In the genomic region with DNA sequence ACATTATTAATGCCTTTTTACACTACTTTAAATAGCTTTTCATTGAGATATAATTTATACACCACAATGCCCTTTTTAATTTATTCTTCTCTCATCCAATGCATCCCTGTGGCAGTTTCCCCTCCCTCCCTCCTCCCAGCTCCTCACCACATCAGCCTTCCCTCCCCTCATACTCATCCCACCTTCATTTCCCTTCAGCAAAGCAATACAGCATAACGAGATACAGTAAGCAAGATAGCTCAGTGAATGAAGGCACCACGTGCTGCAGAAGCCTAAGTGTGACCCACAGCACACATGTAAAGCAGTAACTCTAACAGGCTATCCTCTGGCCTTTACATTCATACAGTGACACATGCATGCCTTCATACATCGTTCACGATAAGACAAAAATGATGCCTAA, we compare ENCODE assay signal across 20 mouse cellular contexts.
"Had no signal": no experiment of that assay in that cellular context is flagged by ENCODE, and none has a peak within 500 bp of the region (broad histone marks: within the 10 kb centered on the region; RNA-seq: fewer than 3 reads in every experiment).

No protein-coding gene starts in this region.

- DNase-seq: kidney, adult 18-20 months; kidney, adult 9 months; kidney, postnatal 14 days; kidney, postnatal 4 days; left cerebral cortex, postnatal 4 days; liver, postnatal 0 days; lung, postnatal 10 days; lung, postnatal 36 days; retina, postnatal 1 day; right cerebral cortex, postnatal 25 days; spleen, adult 18-20 months; thymus, adult 18-20 months; thymus, postnatal 36 days had no signal

- H3K27ac ChIP-seq: limb, embryonic 12.5 days; limb, embryonic 15.5 days; liver, embryonic 14.5 days; lung, embryonic 15.5 days; midbrain, embryonic 13.5 days; stomach, embryonic 15.5 days had no signal

- H3K4me2 ChIP-seq: limb, embryonic 12.5 days; limb, embryonic 15.5 days; liver, embryonic 11.5 days; lung, embryonic 15.5 days; midbrain, embryonic 13.5 days; stomach, embryonic 15.5 days had no signal

- H3K27me3 ChIP-seq: limb, embryonic 12.5 days; limb, embryonic 15.5 days; lung, embryonic 15.5 days; midbrain, embryonic 13.5 days; stomach, embryonic 15.5 days had no signal

- H3K36me3 ChIP-seq: limb, embryonic 12.5 days; limb, embryonic 15.5 days; lung, embryonic 15.5 days; stomach, embryonic 15.5 days had no signal

- H3K4me1 ChIP-seq: limb, embryonic 12.5 days; limb, embryonic 15.5 days; lung, embryonic 15.5 days; midbrain, embryonic 13.5 days; stomach, embryonic 15.5 days had no signal

- H3K4me3 ChIP-seq: limb, embryonic 12.5 days; limb, embryonic 15.5 days; lung, embryonic 15.5 days; midbrain, embryonic 13.5 days; stomach, embryonic 15.5 days had no signal

- H3K9ac ChIP-seq: limb, embryonic 12.5 days; limb, embryonic 15.5 days; liver, embryonic 14.5 days; liver, postnatal 0 days; lung, embryonic 15.5 days; midbrain, embryonic 13.5 days; stomach, embryonic 15.5 days had no signal

- ATAC-seq: liver, postnatal 0 days; midbrain, embryonic 13.5 days had no signal

- H3K9me3 ChIP-seq: limb, embryonic 12.5 days; limb, embryonic 15.5 days; lung, embryonic 15.5 days; midbrain, embryonic 13.5 days; stomach, embryonic 15.5 days had no signal
